Mouse (Mus musculus) MEL (cell line): ENCODE data around the gene 1700003H04Rik.

Experiments used
- CHD2 ChIP-seq: IDR thresholded peaks from 2 replicates; pipeline ENCODE4 v1.6.1; 2011; ENCODE audit warnings: low read length, improper control_type of control experiment
- CTCF ChIP-seq, 3 experiments: IDR thresholded peaks in 2 of 3; conservative IDR thresholded peaks in 1 of 3; 2 replicates each; pipeline ENCODE4 v1.5.1; 2011 to 2012; ENCODE audit warnings: low read length in 3 of 3, low read depth in 2 of 3, mild to moderate bottlenecking in 2 of 3, improper control_type of control experiment in 1 of 3, inconsistent platforms in 1 of 3, mixed read lengths in 1 of 3, moderate library complexity in 1 of 3; ENCODE audit not compliant: control insufficient read depth in 1 of 3, insufficient read depth in 1 of 3, poor library complexity in 1 of 3, severe bottlenecking in 1 of 3
- E2F4 ChIP-seq: IDR thresholded peaks from 2 replicates; pipeline ENCODE4 v1.6.1; 2011; ENCODE audit warnings: low read depth, low read length, improper control_type of control experiment, borderline replicate concordance
- POLR2A ChIP-seq, 2 experiments: IDR thresholded peaks; 2 replicates each; pipeline ENCODE4 v1.6.1; 2011 to 2012; ENCODE audit warnings: low read length in 2 of 2, mild to moderate bottlenecking in 2 of 2, control low read depth in 1 of 2, improper control_type of control experiment in 1 of 2, low read depth in 1 of 2, moderate library complexity in 1 of 2; ENCODE audit not compliant: control insufficient read depth in 1 of 2, insufficient read depth in 1 of 2, poor library complexity in 1 of 2
- TCF12 ChIP-seq: IDR thresholded peaks from 2 replicates; pipeline ENCODE4 v1.6.1; 2014; ENCODE audit warnings: low read depth, mild to moderate bottlenecking, inconsistent platforms, low read length, improper control_type of control experiment, moderate library complexity
- USF1 ChIP-seq: IDR thresholded peaks from 2 replicates; pipeline ENCODE4 v1.6.1; 2014; ENCODE audit warnings: low read depth, mild to moderate bottlenecking, inconsistent platforms, low read length, improper control_type of control experiment, moderate library complexity

- TF ChIP-seq CTCF (IDR thresholded peaks at IDR 0.05 in 2 of 3, conservative IDR thresholded peaks at IDR 0.05 in 1 of 3; ENCODE audit: control insufficient read depth in 1 of 3, insufficient read depth in 1 of 3, low read depth in 2 of 3, low read length in 3 of 3, poor library complexity in 1 of 3, severe bottlenecking in 1 of 3): no peak
- no peak for TF ChIP-seq TCF12
- TF ChIP-seq POLR2A (IDR thresholded peaks at IDR 0.05; ENCODE audit: control insufficient read depth in 1 of 2, insufficient read depth in 1 of 2, low read depth in 1 of 2, low read length in 2 of 2, poor library complexity in 1 of 2): no peak
- TF ChIP-seq E2F4: no peak
- TF ChIP-seq USF1: no peak
- no peak for TF ChIP-seq CHD2
These were observed at the start of gene 1700003H04Rik for GRCm38 (mm10) chr3:124581001-124581400.
